Mouse (Mus musculus): ENCODE measurements around the gene Plin2. TPM values are rescaled to one million over a fixed set of nuclear protein-coding genes. Genes with fewer than 3 reads are reported as not detected.
"Not testable (repeated sequence)": the region's sequence is repeated elsewhere in the genome, so short reads cannot be mapped to it uniquely, and the experiment has no call there.

Plin2 gene
- total and polyA plus RNA-seq, 3 experiments = 89.4 to 120 (median 115) TPM

GRCm38 (mm10) chr4:86681846-86682245, 12.0 kb upstream of the Plin2 start:
- DNase-seq = no peak
- Histone ChIP-seq H3K79me2 (replicated peaks; ENCODE audit: control insufficient read depth, insufficient read depth, low read length) (no peaks in the 10 kb centered on the region), H3K36me3 (ENCODE audit: control insufficient read depth, insufficient read depth, low read length) (no peaks in the 10 kb centered on the region), H3K4me3 (no peak overlapping the region), H3K27ac (no peak overlapping the region), H3K27me3 (ENCODE audit: control insufficient read depth, insufficient read depth, low read length) (no peaks in the 10 kb centered on the region), H3K4me1 (ENCODE audit: control insufficient read depth, insufficient read depth, low read length) (peaks cover 6% of the 10 kb centered on the region), H3K9ac (ENCODE audit: low read depth, low read length) (no peak overlapping the region)
- TF ChIP-seq CTCF (IDR thresholded peaks at IDR 0.05) (no peak), EP300 (IDR thresholded peaks at IDR 0.05; ENCODE audit: insufficient read depth, low read depth, low read length) (no peak), POLR2A (IDR thresholded peaks at IDR 0.05; ENCODE audit: insufficient read depth, low read depth, low read length) (no peak)
- WGBS = 57% methylated on average over 2 of the region's 2 CpGs
- intact Hi-C loops (cut with DNase I) = no loop called here

GRCm38 (mm10) chr4:86681421-86681820, 11.6 kb upstream of the Plin2 start:
- Histone ChIP-seq H3K79me2 (replicated peaks; ENCODE audit: control insufficient read depth, insufficient read depth, low read length) (no peaks in the 10 kb centered on the region), H3K27me3 (ENCODE audit: control insufficient read depth, insufficient read depth, low read length) (no peaks in the 10 kb centered on the region), H3K36me3 (ENCODE audit: control insufficient read depth, insufficient read depth, low read length) (no peaks in the 10 kb centered on the region), H3K4me1 (ENCODE audit: control insufficient read depth, insufficient read depth, low read length) (peaks cover 5% of the 10 kb centered on the region), H3K4me3 (no peak overlapping the region), H3K27ac (no peak overlapping the region), H3K9ac (ENCODE audit: low read depth, low read length) (no peak overlapping the region)
- intact Hi-C loops (cut with DNase I) = no loop called here
- no peak for TF ChIP-seq EP300 (IDR thresholded peaks at IDR 0.05; ENCODE audit: insufficient read depth, low read depth, low read length)
- TF ChIP-seq CTCF (IDR thresholded peaks at IDR 0.05) = no peak
- no peak for TF ChIP-seq POLR2A (IDR thresholded peaks at IDR 0.05; ENCODE audit: insufficient read depth, low read depth, low read length)
- 53% methylated on average over 3 of the region's 3 CpGs for WGBS
- no peak for DNase-seq

- no peaks in the 10 kb centered on the region for H3K79me2 ChIP-seq (replicated peaks; ENCODE audit: control insufficient read depth, insufficient read depth, low read length)
- no peaks in the 10 kb centered on the region for H3K36me3 ChIP-seq (ENCODE audit: control insufficient read depth, insufficient read depth, low read length)
- H3K4me1 ChIP-seq (ENCODE audit: control insufficient read depth, insufficient read depth, low read length) = no peaks in the 10 kb centered on the region
- intact Hi-C loops (cut with DNase I) = no loop called here
- DNase-seq = no peak
- WGBS = 78% methylated on average over 2 of the region's 2 CpGs
- H3K27me3 ChIP-seq (ENCODE audit: control insufficient read depth, insufficient read depth, low read length) = no peaks in the 10 kb centered on the region
- H3K9ac ChIP-seq (ENCODE audit: low read depth, low read length) = no peak overlapping the region
- TF ChIP-seq EP300 (IDR thresholded peaks at IDR 0.05; ENCODE audit: insufficient read depth, low read depth, low read length) = no peak
- TF ChIP-seq CTCF (IDR thresholded peaks at IDR 0.05) = no peak
- H3K27ac ChIP-seq = no peak overlapping the region
- no peak overlapping the region for H3K4me3 ChIP-seq
Observed at GRCm38 (mm10) chr4:86679686-86680085, 9.8 kb upstream of the Plin2 start.

GRCm38 (mm10) chr4:86676756-86677155, 6.9 kb upstream of the Plin2 start:
- intact Hi-C loops (cut with DNase I) = no loop called here
- no peaks in the 10 kb centered on the region for H3K79me2 ChIP-seq (replicated peaks; ENCODE audit: control insufficient read depth, insufficient read depth, low read length)
- DNase-seq = no peak
- peaks cover 5% of the 10 kb centered on the region for H3K36me3 ChIP-seq (ENCODE audit: control insufficient read depth, insufficient read depth, low read length)
- no peaks in the 10 kb centered on the region for H3K27me3 ChIP-seq (ENCODE audit: control insufficient read depth, insufficient read depth, low read length)
- no peak overlapping the region for H3K27ac ChIP-seq
- TF ChIP-seq CTCF (IDR thresholded peaks at IDR 0.05) (no peak), EP300 (IDR thresholded peaks at IDR 0.05; ENCODE audit: insufficient read depth, low read depth, low read length) (no peak), POLR2A (IDR thresholded peaks at IDR 0.05; ENCODE audit: insufficient read depth, low read depth, low read length) (no peak)
- H3K4me1 ChIP-seq (ENCODE audit: control insufficient read depth, insufficient read depth, low read length) = peaks cover 1% of the 10 kb centered on the region; the same call in 1 of the 2 replicates
- H3K9ac ChIP-seq (ENCODE audit: low read depth, low read length) = no peak overlapping the region
- H3K4me3 ChIP-seq = no peak overlapping the region

- DNase-seq; H3K4me3 ChIP-seq; H3K27me3 ChIP-seq (ENCODE audit: control insufficient read depth, insufficient read depth, low read length); intact Hi-C loops (cut with DNase I); H3K27ac ChIP-seq; H3K4me1 ChIP-seq (ENCODE audit: control insufficient read depth, insufficient read depth, low read length); H3K79me2 ChIP-seq (replicated peaks; ENCODE audit: control insufficient read depth, insufficient read depth, low read length); H3K9ac ChIP-seq (ENCODE audit: low read depth, low read length): not testable (repeated sequence)
- H3K36me3 ChIP-seq (ENCODE audit: control insufficient read depth, insufficient read depth, low read length) = peaks cover 14% of the 10 kb centered on the region
Observed at GRCm38 (mm10) chr4:86674739-86675138, 4.9 kb upstream of the Plin2 start.

GRCm38 (mm10) chr4:86674150-86674549, 4.3 kb upstream of the Plin2 start:
- H3K9ac ChIP-seq (ENCODE audit: low read depth, low read length); H3K27ac ChIP-seq; H3K4me1 ChIP-seq (ENCODE audit: control insufficient read depth, insufficient read depth, low read length); H3K4me3 ChIP-seq; intact Hi-C loops (cut with DNase I); DNase-seq; H3K79me2 ChIP-seq (replicated peaks; ENCODE audit: control insufficient read depth, insufficient read depth, low read length); H3K27me3 ChIP-seq (ENCODE audit: control insufficient read depth, insufficient read depth, low read length): not testable (repeated sequence)
- peaks cover 14% of the 10 kb centered on the region for H3K36me3 ChIP-seq (ENCODE audit: control insufficient read depth, insufficient read depth, low read length)

GRCm38 (mm10) chr4:86672450-86672849, 2.6 kb upstream of the Plin2 start:
- peaks cover 4% of the 10 kb centered on the region; the same call in 1 of the 2 replicates for H3K79me2 ChIP-seq (replicated peaks; ENCODE audit: control insufficient read depth, insufficient read depth, low read length)
- peaks cover 26% of the 10 kb centered on the region for H3K36me3 ChIP-seq (ENCODE audit: control insufficient read depth, insufficient read depth, low read length)
- TF ChIP-seq CTCF (IDR thresholded peaks at IDR 0.05) (no peak), EP300 (IDR thresholded peaks at IDR 0.05; ENCODE audit: insufficient read depth, low read depth, low read length) (no peak), POLR2A (IDR thresholded peaks at IDR 0.05; ENCODE audit: insufficient read depth, low read depth, low read length) (no peak)
- 74% methylated on average over 7 of the region's 7 CpGs for WGBS
- H3K4me3 ChIP-seq = no peak overlapping the region
- H3K27ac ChIP-seq = no peak overlapping the region; the same call in 1 of the 2 replicates
- no peak for DNase-seq
- no peak overlapping the region for H3K9ac ChIP-seq (ENCODE audit: low read depth, low read length)
- H3K27me3 ChIP-seq (ENCODE audit: control insufficient read depth, insufficient read depth, low read length) = no peaks in the 10 kb centered on the region
- intact Hi-C loops (cut with DNase I) = no loop called here
- peaks cover 10% of the 10 kb centered on the region for H3K4me1 ChIP-seq (ENCODE audit: control insufficient read depth, insufficient read depth, low read length)
